Mouse (Mus musculus) liver, adult 2 months (tissue): ENCODE results near the gene Hes6.

Experiments
- CTCF ChIP-seq: fragments of 200-500 bp; IDR thresholded peaks from 2 replicates; pipeline ENCODE4 v1.5.1; 2011; ENCODE audit warnings: low read depth, low read length, control low read depth
- POLR2A ChIP-seq: fragments of 200-500 bp; IDR thresholded peaks from 2 replicates; pipeline ENCODE4 v1.6.1; 2011; ENCODE audit warnings: low read length, control low read depth; ENCODE audit not compliant: insufficient read depth; ENCODE audit errors: extremely low read depth

GRCm38 (mm10) chr1:91390369-91390768 is 23.5 kb downstream of the Hes6 start:
- TF ChIP-seq CTCF (no peak), POLR2A (no peak)
